Mouse (Mus musculus) forebrain, embryonic 16.5 days (tissue): ENCODE measurements around the gene Tbc1d8. TPM values are rescaled to one million over a fixed set of nuclear protein-coding genes. Genes with fewer than 3 reads are reported as not detected.

ENCODE experiments used
- ATAC-seq: fragments of 200-750 bp; cut with Nextera tagmentation; 2 replicates; pipeline ENCODE4 v1.8.0; 2017; ENCODE audit warnings: mild to moderate bottlenecking, moderate library complexity
- H3K27ac ChIP-seq: fragments of 300-500 bp; sonication (generic); 2 replicates; pipeline ENCODE4 v1.5.1; 2014; ENCODE audit warnings: low read length, control low read depth
- H3K27me3 ChIP-seq: fragments of 300-500 bp; sonication (generic); replicated peaks from 2 replicates; pipeline ENCODE4 v1.6.1; 2014; ENCODE audit warnings: low read length; ENCODE audit not compliant: control insufficient read depth, insufficient read depth
- H3K36me3 ChIP-seq: fragments of 300-500 bp; sonication (generic); 2 replicates; pipeline ENCODE4 v1.6.1; 2014; ENCODE audit not compliant: control insufficient read depth, insufficient read depth
- H3K4me1 ChIP-seq: fragments of 300-500 bp; sonication (generic); replicated peaks from 2 replicates; pipeline ENCODE4 v1.6.1; 2014; ENCODE audit warnings: low read length; ENCODE audit not compliant: control insufficient read depth, insufficient read depth
- H3K4me2 ChIP-seq: fragments of 300-500 bp; sonication (generic); 2 replicates; pipeline ENCODE4 v1.6.1; 2014; ENCODE audit warnings: mild to moderate bottlenecking, low read length, control low read depth
- H3K4me3 ChIP-seq: fragments of 300-500 bp; sonication (generic); replicated peaks from 2 replicates; pipeline ENCODE4 v1.5.1; 2014; ENCODE audit warnings: mild to moderate bottlenecking, low read length, control low read depth
- H3K9ac ChIP-seq: fragments of 300-500 bp; sonication (generic); replicated peaks from 2 replicates; pipeline ENCODE4 v1.6.1; 2014; ENCODE audit warnings: low read depth, low read length, control low read depth
- H3K9me3 ChIP-seq: fragments of 300-500 bp; sonication (generic); 2 replicates; pipeline ENCODE4 v1.6.1; 2016; ENCODE audit warnings: low read length; ENCODE audit not compliant: control insufficient read depth
- WGBS: fragments of 180-500 bp; shearing (Covaris S2); extraction: QIAGEN DNeasy Blood & Tissue Kit; methylation state at CpG from one replicate; pipeline ENCODE4 v1.1.7; 2014; 5-methylcytosine and 5-hydroxymethylcytosine counted together
- polyA plus RNA-seq: library from polyadenylated mRNA; unstranded; fragments of >200 nt; fragmentation: Nextera tagmentation; extraction: Ambion mirVana; gene quantifications from 2 replicates; pipeline ENCODE4 v1.2.1, GENCODE M21; 2015

Tbc1d8 gene
- polyA plus RNA-seq, 1 experiment from 2014 or later = 13.0 TPM

DNA sequence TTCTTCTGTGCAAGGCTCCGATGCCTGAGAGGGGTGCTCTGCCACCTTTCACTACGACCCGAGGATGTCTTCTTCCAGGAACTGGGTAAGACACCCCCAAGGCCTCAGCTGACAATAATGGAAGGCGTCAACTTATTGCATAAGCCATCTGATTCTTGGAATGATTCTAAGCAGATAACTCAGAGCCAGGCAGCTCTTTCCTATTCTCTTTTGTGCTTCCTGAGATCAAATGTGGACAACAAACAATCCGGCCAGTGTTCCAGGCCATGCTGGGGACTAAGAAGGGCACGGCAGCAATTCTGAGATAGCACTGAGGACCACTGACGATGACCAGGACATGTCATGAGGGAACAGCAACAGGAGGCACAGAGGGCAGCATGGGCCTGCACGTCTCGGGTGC, 59.7 kb downstream of the Tbc1d8 start:
- WGBS = 92% methylated on average over 9 of the region's 9 CpGs
- H3K4me1 ChIP-seq = no peaks in the 10 kb centered on the region
- no peak for ATAC-seq
- no peak overlapping the region for H3K9ac ChIP-seq
- H3K9me3 ChIP-seq = no peaks in the 10 kb centered on the region
- no peaks in the 10 kb centered on the region for H3K36me3 ChIP-seq
- H3K4me2 ChIP-seq = no peak overlapping the region
- no peak overlapping the region for H3K27ac ChIP-seq
- H3K27me3 ChIP-seq = no peaks in the 10 kb centered on the region
- no peak overlapping the region for H3K4me3 ChIP-seq

DNA sequence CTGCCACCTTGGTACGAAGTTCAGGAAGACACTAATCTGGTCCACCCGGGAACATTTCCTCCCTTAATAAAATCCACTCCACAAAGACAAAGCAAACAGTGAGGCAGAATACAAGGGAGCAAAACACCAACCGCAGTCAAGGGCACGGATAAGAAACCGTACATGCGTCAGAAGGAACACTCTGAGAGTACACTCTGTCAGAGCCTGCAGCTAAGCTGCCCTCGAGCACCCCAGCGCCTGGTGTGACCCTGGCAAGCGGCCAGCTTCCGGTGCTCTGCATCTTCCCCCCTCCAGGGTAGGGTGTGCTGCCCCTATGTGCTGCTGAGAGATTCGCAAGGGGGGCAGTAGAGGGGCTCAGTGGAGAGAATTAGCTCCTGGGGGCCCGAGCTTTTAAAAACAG, 60.7 kb downstream of the Tbc1d8 start:
- no peaks in the 10 kb centered on the region for H3K36me3 ChIP-seq
- H3K27me3 ChIP-seq = no peaks in the 10 kb centered on the region
- WGBS = 35% methylated on average over 12 of the region's 12 CpGs
- no peak overlapping the region for H3K9ac ChIP-seq
- H3K9me3 ChIP-seq = no peaks in the 10 kb centered on the region
- H3K4me2 ChIP-seq = no peak overlapping the region
- no peak overlapping the region for H3K4me3 ChIP-seq
- no peak overlapping the region for H3K27ac ChIP-seq
- no peaks in the 10 kb centered on the region for H3K4me1 ChIP-seq
- ATAC-seq = no peak

DNA sequence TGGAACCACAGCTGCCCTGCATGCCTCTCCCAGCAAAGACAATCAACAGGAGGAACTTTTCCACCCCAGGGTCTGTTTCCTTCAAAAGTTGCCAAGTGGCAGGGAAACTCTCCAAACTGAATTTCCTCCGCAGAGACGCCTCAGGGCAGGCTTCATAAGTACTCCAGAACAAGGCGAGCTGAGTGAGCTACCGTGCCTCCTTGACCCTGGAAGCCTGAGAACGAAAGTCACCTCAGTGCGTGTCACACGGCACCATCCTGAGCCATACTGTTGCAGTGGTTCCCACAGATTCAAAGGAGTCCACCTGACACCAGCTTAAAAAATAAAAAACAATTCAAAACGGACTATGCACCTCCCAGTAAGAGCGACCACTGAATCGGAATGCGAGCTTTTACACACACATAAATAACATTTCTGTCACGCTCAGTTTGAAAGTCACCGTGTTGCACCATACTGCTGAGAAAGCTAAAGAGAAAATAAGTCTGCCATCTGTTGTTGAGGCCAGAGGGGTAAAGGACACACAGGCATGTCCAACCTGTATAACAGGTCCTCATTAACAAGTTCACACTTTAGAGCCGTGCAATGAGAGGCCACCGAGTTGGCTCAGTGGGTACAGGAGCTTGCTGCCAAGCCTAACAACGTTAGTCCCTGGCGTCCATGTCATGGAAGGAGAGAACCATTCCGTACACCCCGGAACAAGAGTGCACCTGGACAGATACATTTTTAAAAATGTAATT, 68.3 kb downstream of the Tbc1d8 start:
- Histone ChIP-seq H3K9ac (no peak overlapping the region), H3K27me3 (no peaks in the 10 kb centered on the region), H3K4me2 (no peak overlapping the region), H3K4me3 (no peak overlapping the region), H3K27ac (no peak overlapping the region), H3K36me3 (no peaks in the 10 kb centered on the region), H3K4me1 (no peaks in the 10 kb centered on the region), H3K9me3 (no peaks in the 10 kb centered on the region)
- no peak for ATAC-seq
- 71% methylated on average over 19 of the region's 19 CpGs for WGBS

DNA sequence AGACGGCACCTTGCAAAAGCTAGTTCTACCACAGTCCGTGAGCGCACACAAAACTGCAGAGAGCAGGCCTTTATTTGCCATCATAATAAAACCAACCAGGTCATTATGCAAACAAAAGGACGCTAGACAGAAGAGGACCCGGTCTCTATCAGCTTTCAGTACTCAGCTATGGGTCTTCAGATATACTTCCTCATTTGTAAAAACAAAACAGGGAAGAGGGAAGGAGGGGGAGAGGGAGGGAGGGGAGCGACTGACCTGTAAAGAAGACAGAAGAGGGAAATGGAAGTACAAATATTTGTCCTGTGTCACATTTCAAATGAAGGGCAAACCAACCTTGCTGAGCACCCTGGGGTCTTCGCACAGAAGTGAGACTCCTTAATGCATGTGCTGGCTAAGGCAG, 69.9 kb downstream of the Tbc1d8 start:
- no peak for ATAC-seq
- no peaks in the 10 kb centered on the region for H3K9me3 ChIP-seq
- H3K9ac ChIP-seq = no peak overlapping the region
- no peak overlapping the region for H3K4me2 ChIP-seq
- WGBS = 68% methylated on average over 7 of the region's 7 CpGs
- no peak overlapping the region for H3K27ac ChIP-seq
- H3K27me3 ChIP-seq = no peaks in the 10 kb centered on the region
- no peak overlapping the region for H3K4me3 ChIP-seq
- no peaks in the 10 kb centered on the region for H3K4me1 ChIP-seq
- H3K36me3 ChIP-seq = no peaks in the 10 kb centered on the region

DNA sequence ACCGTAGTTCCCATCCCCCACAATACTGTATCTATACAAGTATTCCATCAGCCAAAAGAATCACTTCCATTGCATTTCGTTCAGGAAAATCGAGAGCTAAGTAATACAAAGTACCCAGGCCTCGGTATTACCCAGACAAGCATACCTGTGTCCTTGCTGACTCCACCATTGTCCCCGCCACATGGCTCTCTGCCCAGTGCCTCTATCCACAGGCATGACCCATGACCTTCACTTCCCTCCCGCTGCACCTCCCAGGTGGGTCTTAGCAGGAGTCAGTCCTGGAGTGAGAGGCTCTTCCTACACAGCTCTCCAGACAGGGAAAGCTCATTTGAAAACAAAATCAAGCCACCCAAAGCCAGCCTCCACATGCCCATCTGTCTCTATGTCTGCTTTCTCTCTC, 70.4 kb downstream of the Tbc1d8 start:
- H3K36me3 ChIP-seq = no peaks in the 10 kb centered on the region

DNA sequence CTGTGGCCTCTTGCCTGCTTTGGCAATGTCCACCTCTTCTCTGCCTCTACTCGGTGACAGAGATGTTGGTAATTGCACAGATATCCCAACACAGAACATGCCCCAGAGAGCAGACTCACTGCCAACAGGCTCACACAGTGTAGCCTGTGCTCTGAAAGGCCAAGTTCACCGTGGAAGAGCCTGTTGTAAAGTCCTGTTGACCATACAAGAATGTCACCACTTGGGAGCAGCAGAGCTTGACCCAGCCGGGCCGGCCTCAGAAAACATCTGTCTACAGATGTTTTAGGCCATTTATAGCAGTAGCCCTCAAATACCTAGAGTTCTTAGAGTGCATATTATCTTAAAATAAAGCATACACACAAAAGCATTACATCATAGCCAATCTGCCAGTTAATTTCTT, 71.4 kb downstream of the Tbc1d8 start:
- no peak overlapping the region for H3K9ac ChIP-seq
- H3K4me3 ChIP-seq = no peak overlapping the region
- H3K27ac ChIP-seq = no peak overlapping the region
- no peak for ATAC-seq
- H3K9me3 ChIP-seq = no peaks in the 10 kb centered on the region
- no peaks in the 10 kb centered on the region for H3K27me3 ChIP-seq
- no peaks in the 10 kb centered on the region for H3K4me1 ChIP-seq
- WGBS = 81% methylated on average over 4 of the region's 4 CpGs
- H3K36me3 ChIP-seq = no peaks in the 10 kb centered on the region
- H3K4me2 ChIP-seq = no peak overlapping the region

More for the DNA sequence above, 70.4 kb downstream of the Tbc1d8 start:
- H3K4me2 ChIP-seq = no peak overlapping the region
- H3K27me3 ChIP-seq = no peaks in the 10 kb centered on the region
- no peak overlapping the region for H3K9ac ChIP-seq
- no peak overlapping the region for H3K4me3 ChIP-seq
- H3K27ac ChIP-seq = no peak overlapping the region
- no peak for ATAC-seq
- no peaks in the 10 kb centered on the region for H3K9me3 ChIP-seq
- WGBS = 92% methylated on average over 6 of the region's 6 CpGs
- H3K4me1 ChIP-seq = no peaks in the 10 kb centered on the region

DNA sequence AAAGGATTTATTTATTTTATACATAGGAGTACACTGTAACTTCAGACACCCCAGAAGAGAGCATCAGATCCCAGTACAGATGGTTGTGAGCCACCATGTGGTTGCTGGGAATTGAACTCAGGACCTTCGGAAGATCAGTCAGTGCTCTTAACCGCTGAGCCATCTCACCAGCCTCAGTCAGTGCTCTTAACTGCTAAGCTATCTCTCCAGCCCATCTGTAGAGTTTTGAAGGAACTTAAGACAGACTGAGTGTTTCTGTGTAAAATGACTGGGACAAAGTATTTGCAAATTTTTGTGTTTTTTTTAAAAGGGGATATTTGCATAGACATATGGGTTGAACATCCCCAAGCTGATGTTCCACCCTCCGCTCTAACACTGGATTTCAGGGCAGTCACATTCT, 78.4 kb downstream of the Tbc1d8 start:
- no peak for ATAC-seq
- WGBS = 96% methylated on average over 3 of the region's 3 CpGs
- Histone ChIP-seq H3K4me1 (no peaks in the 10 kb centered on the region), H3K9ac (no peak overlapping the region), H3K4me3 (no peak overlapping the region), H3K27me3 (no peaks in the 10 kb centered on the region), H3K4me2 (no peak overlapping the region), H3K9me3 (no peaks in the 10 kb centered on the region), H3K27ac (no peak overlapping the region), H3K36me3 (no peaks in the 10 kb centered on the region; the same call in 1 of the 2 replicates)

DNA sequence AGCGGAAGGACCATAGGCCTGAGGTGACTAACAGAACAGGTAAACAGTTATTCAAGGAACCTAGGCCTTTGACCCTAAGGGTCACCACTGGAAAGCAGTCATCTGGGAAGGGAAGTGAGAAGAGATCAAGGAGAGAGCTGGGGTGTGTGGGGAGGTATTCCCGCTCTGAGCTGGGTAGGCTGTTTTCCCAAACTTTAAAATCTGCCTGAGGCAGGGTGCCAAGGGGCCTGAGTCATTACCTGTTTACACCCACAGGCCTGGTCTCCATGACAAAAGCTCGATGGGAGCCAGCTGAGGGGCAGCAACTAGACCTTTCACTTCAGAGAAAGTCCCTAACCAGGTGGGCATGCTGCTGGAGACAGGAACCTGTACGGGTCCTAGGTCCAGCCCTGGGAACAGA, 79.3 kb downstream of the Tbc1d8 start:
- no peaks in the 10 kb centered on the region for H3K9me3 ChIP-seq
- H3K27me3 ChIP-seq = no peaks in the 10 kb centered on the region
- no peaks in the 10 kb centered on the region for H3K4me1 ChIP-seq
- no peak overlapping the region for H3K27ac ChIP-seq
- ATAC-seq = no peak
- no peak overlapping the region for H3K9ac ChIP-seq
- 89% methylated on average over 4 of the region's 4 CpGs for WGBS
- no peak overlapping the region for H3K4me2 ChIP-seq
- H3K36me3 ChIP-seq = no peaks in the 10 kb centered on the region; the same call in 1 of the 2 replicates
- no peak overlapping the region for H3K4me3 ChIP-seq

DNA sequence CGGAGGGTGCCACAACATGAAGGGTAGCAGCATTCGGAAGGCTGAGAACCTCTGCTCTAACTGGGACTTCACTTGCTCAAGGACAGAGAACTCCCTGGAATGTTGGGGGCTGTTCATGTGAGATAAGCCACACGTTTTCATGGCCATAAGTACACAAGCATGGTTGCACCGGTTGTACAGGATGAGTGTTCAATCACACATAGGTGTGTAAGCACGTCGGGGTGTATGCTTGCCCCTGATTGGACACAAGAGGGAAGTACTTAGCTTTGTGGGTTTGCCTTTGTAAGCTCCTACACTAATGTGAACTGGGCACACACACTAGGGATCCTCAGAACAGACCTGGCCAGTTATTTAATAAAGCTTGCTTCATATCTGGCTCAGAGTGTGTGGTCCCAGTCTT, 80.3 kb downstream of the Tbc1d8 start:
- Histone ChIP-seq H3K4me2 (no peak overlapping the region), H3K27ac (no peak overlapping the region)
- WGBS = 90% methylated on average over 6 of the region's 6 CpGs

DNA sequence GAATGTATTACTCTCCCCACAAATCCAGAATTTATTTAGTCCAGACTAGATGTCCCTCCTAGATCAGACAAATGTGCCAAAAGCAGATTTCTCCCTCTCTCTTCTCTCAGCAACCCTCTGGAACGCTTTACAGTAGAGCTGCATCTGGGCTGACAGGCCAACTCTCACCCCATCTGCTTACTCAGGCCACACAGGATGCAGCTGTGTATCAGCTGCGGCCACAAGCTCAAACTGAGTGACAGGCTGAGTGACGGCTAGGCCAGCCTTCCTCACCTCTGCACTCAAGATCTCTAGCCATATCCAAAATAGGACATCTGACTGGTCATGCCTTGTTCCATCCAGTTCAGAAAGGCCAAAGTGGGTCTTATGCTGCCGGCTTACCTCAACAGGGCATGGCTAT, 82.2 kb downstream of the Tbc1d8 start:
- Histone ChIP-seq H3K4me2 (no peak overlapping the region), H3K4me3 (no peak overlapping the region), H3K36me3 (no peaks in the 10 kb centered on the region; the same call in 1 of the 2 replicates), H3K9ac (no peak overlapping the region), H3K27ac (no peak overlapping the region), H3K9me3 (no peaks in the 10 kb centered on the region), H3K27me3 (no peaks in the 10 kb centered on the region), H3K4me1 (no peaks in the 10 kb centered on the region)
- WGBS = 80% methylated on average over 4 of the region's 4 CpGs
- no peak for ATAC-seq

More for the DNA sequence above, 80.3 kb downstream of the Tbc1d8 start:
- Histone ChIP-seq H3K4me3 (no peak overlapping the region), H3K4me1 (no peaks in the 10 kb centered on the region), H3K9me3 (no peaks in the 10 kb centered on the region), H3K36me3 (no peaks in the 10 kb centered on the region; the same call in 1 of the 2 replicates), H3K27me3 (no peaks in the 10 kb centered on the region), H3K9ac (no peak overlapping the region)
- no peak for ATAC-seq
